Mouse (Mus musculus): ENCODE measurements around the gene Nucb2. TPM values are rescaled to one million over a fixed set of nuclear protein-coding genes. Genes with fewer than 3 reads are reported as not detected.

The Nucb2 gene
- total RNA-seq, 1 experiment: 9.6 TPM

- H3K27ac ChIP-seq (ENCODE audit: insufficient read depth, low read depth, low read length, poor library complexity, severe bottlenecking): no peak overlapping the region
- H3K4me1 ChIP-seq (ENCODE audit: control insufficient read depth in 2 of 2, insufficient read depth in 2 of 2, low read length in 2 of 2, poor library complexity in 1 of 2): no peaks in the 10 kb centered on the region
- no peaks in the 10 kb centered on the region for H3K9me3 ChIP-seq (ENCODE audit: control insufficient read depth, insufficient read depth, low read depth, low read length)
- in situ Hi-C loops (cut with MboI; ENCODE audit: low sequenced_read_pairs in 2 of 2, unreplicated experiment in 2 of 2): no loop called here
- TF ChIP-seq ZNF384 (IDR thresholded peaks at IDR 0.05; ENCODE audit: low read depth, low read length) (no peak), HCFC1 (IDR thresholded peaks at IDR 0.05; ENCODE audit: borderline replicate concordance, insufficient read depth, low read length) (no peak), ZC3H11A (IDR thresholded peaks at IDR 0.05; ENCODE audit: borderline replicate concordance, low read depth, low read length) (no peak), MAFK (IDR thresholded peaks at IDR 0.05; ENCODE audit: insufficient read depth, low read depth, low read length) (no peak), CHD2 (IDR thresholded peaks at IDR 0.05; ENCODE audit: low read depth, low read length) (no peak)
- H3K4me3 ChIP-seq (ENCODE audit: insufficient read depth in 1 of 2, low read depth in 1 of 2, low read length in 2 of 2, poor library complexity in 1 of 2, severe bottlenecking in 1 of 2): no peak overlapping the region
- no peaks in the 10 kb centered on the region for H3K36me3 ChIP-seq (ENCODE audit: control insufficient read depth, insufficient read depth, low read length, poor library complexity, severe bottlenecking)
- no peak for DNase-seq (ENCODE audit: low read depth, low spot score)
- no peak overlapping the region for H3K9ac ChIP-seq (ENCODE audit: insufficient read depth, low read depth, low read length, poor library complexity, severe bottlenecking)
These were observed 42.1 kb upstream of the Nucb2 start for GRCm38 (mm10) chr7:116462114-116462513.

- TF ChIP-seq CHD2 (IDR thresholded peaks at IDR 0.05; ENCODE audit: low read depth, low read length): no peak
- no peak for TF ChIP-seq ZNF384 (IDR thresholded peaks at IDR 0.05; ENCODE audit: low read depth, low read length)
- no peak for TF ChIP-seq HCFC1 (IDR thresholded peaks at IDR 0.05; ENCODE audit: borderline replicate concordance, insufficient read depth, low read length)
- TF ChIP-seq MAFK (IDR thresholded peaks at IDR 0.05; ENCODE audit: insufficient read depth, low read depth, low read length): no peak
- no peak for TF ChIP-seq ZC3H11A (IDR thresholded peaks at IDR 0.05; ENCODE audit: borderline replicate concordance, low read depth, low read length)
These were observed 28.3 kb upstream of the Nucb2 start for GRCm38 (mm10) chr7:116475836-116476235.

GRCm38 (mm10) chr7:116476264-116476663, 27.9 kb upstream of the Nucb2 start:
- in situ Hi-C loops (cut with MboI; ENCODE audit: low sequenced_read_pairs in 2 of 2, unreplicated experiment in 2 of 2): no loop called here
- no peak for DNase-seq (ENCODE audit: low read depth, low spot score)
- H3K36me3 ChIP-seq (ENCODE audit: control insufficient read depth, insufficient read depth, low read length, poor library complexity, severe bottlenecking): no peaks in the 10 kb centered on the region
- no peaks in the 10 kb centered on the region for H3K9me3 ChIP-seq (ENCODE audit: control insufficient read depth, insufficient read depth, low read depth, low read length)
- TF ChIP-seq HCFC1 (IDR thresholded peaks at IDR 0.05; ENCODE audit: borderline replicate concordance, insufficient read depth, low read length) (no peak), CHD2 (IDR thresholded peaks at IDR 0.05; ENCODE audit: low read depth, low read length) (no peak), ZC3H11A (IDR thresholded peaks at IDR 0.05; ENCODE audit: borderline replicate concordance, low read depth, low read length) (no peak), MAFK (IDR thresholded peaks at IDR 0.05; ENCODE audit: insufficient read depth, low read depth, low read length) (no peak), ZNF384 (IDR thresholded peaks at IDR 0.05; ENCODE audit: low read depth, low read length) (no peak)
- H3K4me1 ChIP-seq (ENCODE audit: control insufficient read depth in 2 of 2, insufficient read depth in 2 of 2, low read length in 2 of 2, poor library complexity in 1 of 2): no peaks in the 10 kb centered on the region
- H3K27ac ChIP-seq (ENCODE audit: insufficient read depth, low read depth, low read length, poor library complexity, severe bottlenecking): no peak overlapping the region
- no peak overlapping the region for H3K4me3 ChIP-seq (ENCODE audit: insufficient read depth in 1 of 2, low read depth in 1 of 2, low read length in 2 of 2, poor library complexity in 1 of 2, severe bottlenecking in 1 of 2)
- no peak overlapping the region for H3K9ac ChIP-seq (ENCODE audit: insufficient read depth, low read depth, low read length, poor library complexity, severe bottlenecking)

More at GRCm38 (mm10) chr7:116475836-116476235, 28.3 kb upstream of the Nucb2 start:
- H3K36me3 ChIP-seq (ENCODE audit: control insufficient read depth, insufficient read depth, low read length, poor library complexity, severe bottlenecking): no peaks in the 10 kb centered on the region
- no peak overlapping the region for H3K27ac ChIP-seq (ENCODE audit: insufficient read depth, low read depth, low read length, poor library complexity, severe bottlenecking)
- H3K9me3 ChIP-seq (ENCODE audit: control insufficient read depth, insufficient read depth, low read depth, low read length): no peaks in the 10 kb centered on the region
- DNase-seq (ENCODE audit: low read depth, low spot score): no peak
- no peaks in the 10 kb centered on the region for H3K4me1 ChIP-seq (ENCODE audit: control insufficient read depth in 2 of 2, insufficient read depth in 2 of 2, low read length in 2 of 2, poor library complexity in 1 of 2)
- H3K9ac ChIP-seq (ENCODE audit: insufficient read depth, low read depth, low read length, poor library complexity, severe bottlenecking): no peak overlapping the region
- H3K4me3 ChIP-seq (ENCODE audit: insufficient read depth in 1 of 2, low read depth in 1 of 2, low read length in 2 of 2, poor library complexity in 1 of 2, severe bottlenecking in 1 of 2): no peak overlapping the region
- in situ Hi-C loops (cut with MboI; ENCODE audit: low sequenced_read_pairs in 2 of 2, unreplicated experiment in 2 of 2): no loop called here

- H3K9me3 ChIP-seq (ENCODE audit: control insufficient read depth, insufficient read depth, low read depth, low read length): no peaks in the 10 kb centered on the region
- no peaks in the 10 kb centered on the region for H3K4me1 ChIP-seq (ENCODE audit: control insufficient read depth in 2 of 2, insufficient read depth in 2 of 2, low read length in 2 of 2, poor library complexity in 1 of 2)
- no peak overlapping the region for H3K27ac ChIP-seq (ENCODE audit: insufficient read depth, low read depth, low read length, poor library complexity, severe bottlenecking)
- no peak for DNase-seq (ENCODE audit: low read depth, low spot score)
- in situ Hi-C loops (cut with MboI; ENCODE audit: low sequenced_read_pairs in 2 of 2, unreplicated experiment in 2 of 2): no loop called here
- TF ChIP-seq ZNF384 (IDR thresholded peaks at IDR 0.05; ENCODE audit: low read depth, low read length) (no peak), MAFK (IDR thresholded peaks at IDR 0.05; ENCODE audit: insufficient read depth, low read depth, low read length) (no peak), ZC3H11A (IDR thresholded peaks at IDR 0.05; ENCODE audit: borderline replicate concordance, low read depth, low read length) (no peak), CHD2 (IDR thresholded peaks at IDR 0.05; ENCODE audit: low read depth, low read length) (no peak), HCFC1 (IDR thresholded peaks at IDR 0.05; ENCODE audit: borderline replicate concordance, insufficient read depth, low read length) (no peak)
- no peak overlapping the region for H3K9ac ChIP-seq (ENCODE audit: insufficient read depth, low read depth, low read length, poor library complexity, severe bottlenecking)
- H3K36me3 ChIP-seq (ENCODE audit: control insufficient read depth, insufficient read depth, low read length, poor library complexity, severe bottlenecking): no peaks in the 10 kb centered on the region
- H3K4me3 ChIP-seq (ENCODE audit: insufficient read depth in 1 of 2, low read depth in 1 of 2, low read length in 2 of 2, poor library complexity in 1 of 2, severe bottlenecking in 1 of 2): no peak overlapping the region
These were observed 21.1 kb upstream of the Nucb2 start for GRCm38 (mm10) chr7:116483106-116483505.

- Histone ChIP-seq H3K9ac (ENCODE audit: insufficient read depth, low read depth, low read length, poor library complexity, severe bottlenecking) (no peak overlapping the region), H3K4me1 (ENCODE audit: control insufficient read depth in 2 of 2, insufficient read depth in 2 of 2, low read length in 2 of 2, poor library complexity in 1 of 2) (no peaks in the 10 kb centered on the region), H3K27ac (ENCODE audit: insufficient read depth, low read depth, low read length, poor library complexity, severe bottlenecking) (no peak overlapping the region), H3K36me3 (ENCODE audit: control insufficient read depth, insufficient read depth, low read length, poor library complexity, severe bottlenecking) (no peaks in the 10 kb centered on the region), H3K4me3 (ENCODE audit: insufficient read depth in 1 of 2, low read depth in 1 of 2, low read length in 2 of 2, poor library complexity in 1 of 2, severe bottlenecking in 1 of 2) (no peak overlapping the region), H3K9me3 (ENCODE audit: control insufficient read depth, insufficient read depth, low read depth, low read length) (no peaks in the 10 kb centered on the region)
- no peak for DNase-seq (ENCODE audit: low read depth, low spot score)
- in situ Hi-C loops (cut with MboI; ENCODE audit: low sequenced_read_pairs in 2 of 2, unreplicated experiment in 2 of 2): no loop called here
- TF ChIP-seq ZNF384 (IDR thresholded peaks at IDR 0.05; ENCODE audit: low read depth, low read length) (no peak), ZC3H11A (IDR thresholded peaks at IDR 0.05; ENCODE audit: borderline replicate concordance, low read depth, low read length) (no peak), MAFK (IDR thresholded peaks at IDR 0.05; ENCODE audit: insufficient read depth, low read depth, low read length) (no peak)
These were observed 20.4 kb upstream of the Nucb2 start for GRCm38 (mm10) chr7:116483782-116484181.

Data from ES-E14 (cell line).